Mouse (Mus musculus): ENCODE results near the gene Selenom.

The Selenom gene

GRCm38 (mm10) chr11:3514529-3515054 lies at the start of gene Selenom:
Gene Selenom (plus strand): TSS chr11:3514684.
- peak; percentile 91 to 94 for DNase-seq

GRCm38 (mm10) chr11:3471448-3471850 lies 43.0 kb upstream of the Selenom start:
- DNase-seq = peak; percentile 67 to 70

GRCm38 (mm10) chr11:3472484-3472883 lies 42.0 kb upstream of the Selenom start:
- peak; percentile 84 to 95 for DNase-seq

- DNase-seq = peak; percentile 46 to 76
These were observed 39.9 kb upstream of the Selenom start for GRCm38 (mm10) chr11:3474480-3475115.

- DNase-seq = no peak
These were observed 39.0 kb upstream of the Selenom start for GRCm38 (mm10) chr11:3475489-3475888.

GRCm38 (mm10) chr11:3483980-3484642 lies 30.4 kb upstream of the Selenom start:
- DNase-seq = no peak

GRCm38 (mm10) chr11:3486349-3486748 lies 28.1 kb upstream of the Selenom start:
- no peak for DNase-seq

- no peak for DNase-seq
These were observed 26.4 kb upstream of the Selenom start, which contains the start of gene Pla2g3 for GRCm38 (mm10) chr11:3487952-3488570. Gene Pla2g3 (plus strand): TSS chr11:3488284.

GRCm38 (mm10) chr11:3489036-3489435 lies 25.4 kb upstream of the Selenom start:
- DNase-seq = no peak

- DNase-seq = no peak
These were observed 21.7 kb upstream of the Selenom start for GRCm38 (mm10) chr11:3492748-3493147.

GRCm38 (mm10) chr11:3494857-3495256 lies 19.6 kb upstream of the Selenom start:
- no peak for DNase-seq

GRCm38 (mm10) chr11:3495496-3495895 lies 19.0 kb upstream of the Selenom start:
- no peak for DNase-seq

GRCm38 (mm10) chr11:3496756-3497155 lies 17.7 kb upstream of the Selenom start:
- DNase-seq = peak; percentile 70 to 76

- DNase-seq = no peak
These were observed 17.2 kb upstream of the Selenom start for GRCm38 (mm10) chr11:3497296-3497695.

GRCm38 (mm10) chr11:3502057-3502456 lies 12.4 kb upstream of the Selenom start:
- peak in 1 of 2 experiments; percentile 70 for DNase-seq

- DNase-seq = no peak
These were observed 11.9 kb upstream of the Selenom start for GRCm38 (mm10) chr11:3502459-3503072.

- DNase-seq = no peak
These were observed 10.5 kb upstream of the Selenom start for GRCm38 (mm10) chr11:3503755-3504693.

GRCm38 (mm10) chr11:3508226-3508625 lies 6.3 kb upstream of the Selenom start:
- DNase-seq = no peak

GRCm38 (mm10) chr11:3509181-3510085 lies 5.1 kb upstream of the Selenom start:
- peak in 1 of 2 experiments; percentile 65 for DNase-seq

GRCm38 (mm10) chr11:3510321-3510720 lies 4.2 kb upstream of the Selenom start:
- DNase-seq = no peak

- DNase-seq = no peak
These were observed 1.2 kb upstream of the Selenom start for GRCm38 (mm10) chr11:3513291-3513690.
